12 mouse cellular contexts compared by ENCODE assay signal in genomic region chr15:25237665-25238664, GRCm38 (mm10).
A peak's percentile ranks its signal among the peaks of the same experiment; 100 is the strongest.
DNase-seq lines count a peak whose midpoint lies in the region; ATAC-seq lines count a peak whose summit lies in the region.
"Had no signal": no experiment of that assay in that cellular context is flagged by ENCODE, and none has a peak within 500 bp of the region (broad histone marks: within the 10 kb centered on the region; RNA-seq: fewer than 3 reads in every experiment).

No protein-coding gene starts in this region.

- WGBS in limb, embryonic 13.5 days: 60% methylated on average over 18 of the region's 18 CpGs
- 70% methylated on average over 18 of the region's 18 CpGs for WGBS in limb, embryonic 10.5 days
- 81% methylated on average over 18 of the region's 18 CpGs for WGBS in forebrain, embryonic 14.5 days
- WGBS in neural tube, embryonic 15.5 days: 46% methylated on average over 18 of the region's 18 CpGs

- H3K4me1 ChIP-seq in limb, embryonic 13.5 days: no peaks in the 10 kb centered on the region
- peaks cover 6% of the 10 kb centered on the region; the same call in 1 of the 2 replicates for H3K4me1 ChIP-seq in limb, embryonic 10.5 days
- H3K4me1 ChIP-seq in forebrain, embryonic 14.5 days (ENCODE audit: control insufficient read depth, insufficient read depth, low read length): no peaks in the 10 kb centered on the region
- H3K4me1 ChIP-seq in neural tube, embryonic 15.5 days: peaks cover 8% of the 10 kb centered on the region; the same call in 1 of the 2 replicates
- H3K4me1 ChIP-seq: kidney, embryonic 15.5 days; liver, embryonic 12.5 days had no signal

- peak overlapping the region; percentile 21; the same call in 1 of the 2 replicates for H3K4me2 ChIP-seq in limb, embryonic 13.5 days (replicated peaks)
- H3K4me2 ChIP-seq in forebrain, embryonic 14.5 days (ENCODE audit: low read length): no peak overlapping the region
- peak overlapping the region; percentile 39 for H3K4me2 ChIP-seq in neural tube, embryonic 15.5 days
- H3K4me2 ChIP-seq: kidney, embryonic 15.5 days; liver, embryonic 12.5 days had no signal

- no peak overlapping the region for H3K27ac ChIP-seq in limb, embryonic 13.5 days
- H3K27ac ChIP-seq in limb, embryonic 10.5 days: no peak overlapping the region
- H3K27ac ChIP-seq in forebrain, embryonic 14.5 days (ENCODE audit: low read depth, low read length): no peak overlapping the region
- no peak overlapping the region for H3K27ac ChIP-seq in neural tube, embryonic 15.5 days (replicated peaks)
- H3K27ac ChIP-seq: kidney, embryonic 15.5 days; liver, embryonic 12.5 days had no signal

- no peaks in the 10 kb centered on the region for H3K36me3 ChIP-seq in limb, embryonic 13.5 days
- no peaks in the 10 kb centered on the region for H3K36me3 ChIP-seq in limb, embryonic 10.5 days
- H3K36me3 ChIP-seq in forebrain, embryonic 14.5 days (ENCODE audit: control insufficient read depth, insufficient read depth, low read length): no peaks in the 10 kb centered on the region
- H3K36me3 ChIP-seq in neural tube, embryonic 15.5 days: no peaks in the 10 kb centered on the region
- H3K36me3 ChIP-seq: kidney, embryonic 15.5 days; liver, embryonic 12.5 days had no signal

- H3K9ac ChIP-seq in limb, embryonic 13.5 days: no peak overlapping the region
- no peak overlapping the region for H3K9ac ChIP-seq in forebrain, embryonic 14.5 days (ENCODE audit: low read length)
- no peak overlapping the region for H3K9ac ChIP-seq in neural tube, embryonic 15.5 days (replicated peaks)
- H3K9ac ChIP-seq: kidney, embryonic 15.5 days; liver, embryonic 12.5 days had no signal

- H3K27me3 ChIP-seq in limb, embryonic 13.5 days: no peaks in the 10 kb centered on the region
- H3K27me3 ChIP-seq in limb, embryonic 10.5 days (ENCODE audit: low read depth, poor library complexity, severe bottlenecking): no peaks in the 10 kb centered on the region
- no peaks in the 10 kb centered on the region for H3K27me3 ChIP-seq in forebrain, embryonic 14.5 days (replicated peaks; ENCODE audit: control insufficient read depth, insufficient read depth, low read length)
- no peaks in the 10 kb centered on the region for H3K27me3 ChIP-seq in neural tube, embryonic 15.5 days (replicated peaks)
- H3K27me3 ChIP-seq: kidney, embryonic 15.5 days; liver, embryonic 12.5 days had no signal

- no peak for ATAC-seq in limb, embryonic 13.5 days (ENCODE audit: low FRiP score, low read depth)
- ATAC-seq in forebrain, embryonic 14.5 days: no peak
- ATAC-seq in megakaryocyte, adult 5-6 weeks (ENCODE audit: poor library complexity, severe bottlenecking): peak; percentile 64
- ATAC-seq in neural tube, embryonic 15.5 days (ENCODE audit: low FRiP score): peak; percentile 65
- ATAC-seq in inflammation-experienced regulatory T-cells, adult 6 months: no peak
- ATAC-seq: activated CD4-positive, CD25-positive, alpha-beta regulatory T cell, adult 4 months; liver, embryonic 12.5 days had no signal

- no peak for DNase-seq in limb, embryonic 10.5 days (ENCODE audit: low spot score)
- DNase-seq in forebrain, embryonic 14.5 days (ENCODE audit: low spot score): peak; percentile 16
- DNase-seq in cerebellum, adult 11 months: no peak
- DNase-seq: cerebellum, adult 8-10 months; gastrocnemius, postnatal 14 days had no signal

- H3K9me3 ChIP-seq in limb, embryonic 13.5 days: no peaks in the 10 kb centered on the region
- no peaks in the 10 kb centered on the region for H3K9me3 ChIP-seq in limb, embryonic 10.5 days (replicated peaks)
- no peaks in the 10 kb centered on the region for H3K9me3 ChIP-seq in forebrain, embryonic 14.5 days (replicated peaks; ENCODE audit: control insufficient read depth, low read length)
- H3K9me3 ChIP-seq in neural tube, embryonic 15.5 days (replicated peaks): no peaks in the 10 kb centered on the region
- H3K9me3 ChIP-seq: kidney, embryonic 15.5 days; liver, embryonic 12.5 days had no signal

- no peak overlapping the region for H3K4me3 ChIP-seq in limb, embryonic 13.5 days
- H3K4me3 ChIP-seq in limb, embryonic 10.5 days: no peak overlapping the region
- H3K4me3 ChIP-seq in forebrain, embryonic 14.5 days (ENCODE audit: low read depth, low read length): no peak overlapping the region
- H3K4me3 ChIP-seq in neural tube, embryonic 15.5 days (replicated peaks): no peak overlapping the region
- H3K4me3 ChIP-seq: kidney, embryonic 15.5 days; liver, embryonic 12.5 days had no signal

Comparison
In these comparisons a context has a peak if more than half of its experiments do, and no peak if none do; other contexts are left out.
1. ATAC-seq: peak in megakaryocyte, adult 5-6 weeks (single experiment) and neural tube, embryonic 15.5 days (single experiment); none in limb, embryonic 13.5 days (single experiment), forebrain, embryonic 14.5 days (single experiment) and inflammation-experienced regulatory T-cells, adult 6 months (single experiment).